Mouse (Mus musculus) midbrain, embryonic 11.5 days (tissue): ENCODE results near the gene Gramd1b. TPM values are rescaled to one million over a fixed set of nuclear protein-coding genes. Genes with fewer than 3 reads are reported as not detected.
"Not testable (repeated sequence)": the region's sequence is repeated elsewhere in the genome, so short reads cannot be mapped to it uniquely, and the experiment has no call there.

ENCODE experiments used
- ATAC-seq: fragments of 200-750 bp; cut with Nextera tagmentation; 2 replicates; pipeline ENCODE4 v1.8.0; 2017; ENCODE audit warnings: moderate TSS enrichment, moderate library complexity; ENCODE audit not compliant: low FRiP score
- DNase-seq: peaks from one replicate; pipeline ENCODE4 v3.0.0; 2015; ENCODE audit warnings: low spot score; ENCODE audit errors: missing footprints
- H3K27ac ChIP-seq: fragments of 300-500 bp; sonication (generic); 2 replicates; pipeline ENCODE4 v1.5.1; 2014; ENCODE audit warnings: low read depth, low read length
- H3K27me3 ChIP-seq: fragments of 300-500 bp; sonication (generic); 2 replicates; pipeline ENCODE4 v1.6.1; 2014; ENCODE audit warnings: mild to moderate bottlenecking, low read length, moderate library complexity, mixed read lengths; ENCODE audit not compliant: control insufficient read depth, insufficient read depth
- H3K36me3 ChIP-seq: fragments of 300-500 bp; sonication (generic); 2 replicates; pipeline ENCODE4 v1.6.1; 2014; ENCODE audit warnings: mild to moderate bottlenecking, low read length, moderate library complexity, mixed read lengths; ENCODE audit not compliant: control insufficient read depth, insufficient read depth
- H3K4me1 ChIP-seq: fragments of 300-500 bp; sonication (generic); 2 replicates; pipeline ENCODE4 v1.6.1; 2014; ENCODE audit warnings: low read length; ENCODE audit not compliant: control insufficient read depth, insufficient read depth
- H3K4me2 ChIP-seq: fragments of 300-500 bp; sonication (generic); 2 replicates; pipeline ENCODE4 v1.6.1; 2014; ENCODE audit warnings: mild to moderate bottlenecking, moderate library complexity
- H3K4me3 ChIP-seq: fragments of 300-500 bp; sonication (generic); 2 replicates; pipeline ENCODE4 v1.5.1; 2014; ENCODE audit warnings: low read depth, low read length
- H3K9ac ChIP-seq: fragments of 300-500 bp; sonication (generic); 2 replicates; pipeline ENCODE4 v1.6.1; 2014; ENCODE audit warnings: low read length
- H3K9me3 ChIP-seq: fragments of 300-500 bp; sonication (generic); 2 replicates; pipeline ENCODE4 v1.6.1; 2016; ENCODE audit warnings: low read length; ENCODE audit not compliant: control insufficient read depth
- whole genome bisulfite sequencing: fragments of 180-500 bp; shearing (Covaris S2); extraction: QIAGEN DNeasy Blood & Tissue Kit; methylation state at CpG from one replicate; pipeline ENCODE4 v1.1.7; 2014; 5-methylcytosine and 5-hydroxymethylcytosine counted together
- polyA plus RNA-seq: library from polyadenylated mRNA; unstranded; fragments of >200 nt; fragmentation: Nextera tagmentation; extraction: Ambion mirVana; gene quantifications from 2 replicates; pipeline ENCODE4 v1.2.1, GENCODE M21; 2014

The Gramd1b gene
- polyA plus RNA-seq, 1 experiment from 2014 or later, result 2.5 TPM

DNA sequence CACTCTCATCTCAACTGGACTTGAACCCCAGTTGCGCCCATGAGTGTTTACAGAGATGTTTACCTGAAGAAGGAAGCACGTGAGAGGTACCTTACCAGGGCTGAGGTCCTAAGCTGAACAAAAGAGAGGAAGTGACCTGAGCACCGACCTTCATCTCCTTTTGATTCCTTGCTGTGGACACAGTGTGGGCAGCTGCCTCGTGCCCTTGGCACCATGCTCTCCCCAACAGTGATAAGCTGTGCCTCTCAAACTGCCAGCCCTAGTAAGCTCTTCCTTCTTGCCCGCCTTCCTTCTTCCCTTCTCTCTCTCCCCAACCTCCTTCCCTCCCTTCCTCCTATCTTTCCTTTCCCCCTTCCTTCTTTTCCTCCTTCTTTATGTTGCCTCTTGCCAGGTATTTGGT, 26.3 kb downstream of the Gramd1b start:
- no peak for ATAC-seq
- no peaks in the 10 kb centered on the region for H3K4me1 ChIP-seq

DNA sequence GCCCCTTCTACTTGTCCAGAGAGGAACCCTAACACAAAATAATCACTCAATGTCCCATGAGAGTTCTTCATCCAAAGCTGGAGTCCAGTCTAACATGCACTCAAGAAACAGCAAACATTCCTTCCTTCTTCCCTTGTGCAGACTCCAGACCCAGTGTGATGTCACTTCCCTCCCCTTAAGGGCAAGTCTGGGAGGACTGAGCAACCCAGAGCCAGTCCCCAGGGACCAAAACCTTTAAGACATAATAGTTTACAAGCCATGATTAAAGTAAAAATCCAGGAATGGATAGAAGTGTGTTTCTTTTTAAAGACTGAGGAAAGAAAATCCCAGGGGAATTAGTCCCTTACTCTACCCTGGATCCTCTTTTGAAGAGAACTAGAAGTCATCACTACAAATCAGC, 30.5 kb downstream of the Gramd1b start:
- no peak for ATAC-seq
- Histone ChIP-seq H3K4me2 (no peak overlapping the region), H3K9me3 (no peaks in the 10 kb centered on the region), H3K36me3 (no peaks in the 10 kb centered on the region), H3K27ac (no peak overlapping the region), H3K4me1 (no peaks in the 10 kb centered on the region), H3K27me3 (no peaks in the 10 kb centered on the region), H3K4me3 (no peak overlapping the region), H3K9ac (no peak overlapping the region)
- no peak for DNase-seq

More for the DNA sequence above, 26.3 kb downstream of the Gramd1b start:
- Histone ChIP-seq H3K27ac (no peak overlapping the region), H3K4me2 (no peak overlapping the region), H3K9ac (no peak overlapping the region), H3K36me3 (no peaks in the 10 kb centered on the region), H3K4me3 (no peak overlapping the region), H3K9me3 (no peaks in the 10 kb centered on the region), H3K27me3 (no peaks in the 10 kb centered on the region)
- WGBS, result 81% methylated on average over 5 of the region's 5 CpGs
- DNase-seq, result no peak

DNA sequence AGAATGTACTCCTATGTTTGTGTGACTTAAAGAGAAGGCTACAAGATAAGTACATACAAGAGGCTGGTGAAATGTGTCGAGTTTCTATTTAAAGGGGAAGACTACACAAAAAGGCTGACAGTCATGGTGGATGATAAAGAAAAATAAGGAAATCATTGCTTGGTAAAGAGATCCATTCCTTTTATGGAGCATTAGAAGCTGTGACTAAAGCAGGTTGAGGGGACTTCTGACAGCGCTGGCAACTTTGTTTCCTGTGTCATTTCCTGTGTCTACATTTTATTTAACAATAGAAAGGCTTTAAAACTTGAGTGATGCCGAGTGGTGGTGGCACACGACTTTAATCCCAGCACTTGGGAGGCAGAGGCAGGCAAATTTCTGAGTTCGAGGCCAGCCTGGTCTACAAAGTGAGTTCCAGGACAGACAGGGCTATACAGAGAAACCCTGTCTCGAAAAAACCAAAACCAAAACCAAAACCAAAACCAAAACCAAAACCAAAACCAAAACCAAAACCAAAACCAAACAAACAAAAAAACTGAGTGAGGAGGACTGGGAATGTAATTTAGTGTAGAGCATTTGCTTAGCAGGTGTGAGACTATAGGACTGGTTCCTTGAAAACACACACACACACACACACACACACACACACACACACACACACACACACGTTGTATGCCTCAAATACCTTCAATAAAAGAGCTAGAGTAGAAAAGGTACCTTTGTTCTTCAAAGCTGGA, 48.7 kb downstream of the Gramd1b start:
- not testable (repeated sequence) for H3K27me3 ChIP-seq, ATAC-seq, H3K4me2 ChIP-seq, H3K27ac ChIP-seq, H3K4me3 ChIP-seq, H3K36me3 ChIP-seq, H3K4me1 ChIP-seq, H3K9me3 ChIP-seq, H3K9ac ChIP-seq
- peak; percentile 49 for DNase-seq
- WGBS, result 72% methylated on average over 7 of the region's 7 CpGs

DNA sequence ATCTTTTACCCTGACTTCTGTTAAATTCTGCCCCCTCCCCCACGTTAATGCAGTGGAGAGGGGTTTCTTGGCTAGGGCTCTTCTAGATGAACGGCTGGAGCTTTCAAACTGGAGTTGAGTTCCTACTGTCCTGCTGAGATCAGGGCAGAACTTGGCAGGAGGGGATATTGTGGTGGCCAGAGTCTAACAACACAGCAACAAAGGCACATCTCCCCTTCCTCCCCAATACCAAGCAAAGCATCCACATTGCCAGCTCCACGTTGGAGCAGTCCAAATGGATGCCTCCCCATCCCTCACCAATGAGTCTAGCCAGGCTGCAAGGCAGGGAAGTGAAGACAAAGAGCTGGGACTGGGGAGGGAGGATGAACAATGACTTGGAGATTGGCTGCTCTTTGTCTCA, 49.9 kb downstream of the Gramd1b start:
- Histone ChIP-seq H3K4me1 (no peaks in the 10 kb centered on the region), H3K9me3 (no peaks in the 10 kb centered on the region), H3K27me3 (no peaks in the 10 kb centered on the region), H3K4me2 (no peak overlapping the region), H3K27ac (no peak overlapping the region), H3K9ac (no peak overlapping the region), H3K36me3 (no peaks in the 10 kb centered on the region), H3K4me3 (no peak overlapping the region)
- DNase-seq, result peak; percentile 17
- ATAC-seq, result no peak
- 65% methylated on average over 3 of the region's 3 CpGs for WGBS

DNA sequence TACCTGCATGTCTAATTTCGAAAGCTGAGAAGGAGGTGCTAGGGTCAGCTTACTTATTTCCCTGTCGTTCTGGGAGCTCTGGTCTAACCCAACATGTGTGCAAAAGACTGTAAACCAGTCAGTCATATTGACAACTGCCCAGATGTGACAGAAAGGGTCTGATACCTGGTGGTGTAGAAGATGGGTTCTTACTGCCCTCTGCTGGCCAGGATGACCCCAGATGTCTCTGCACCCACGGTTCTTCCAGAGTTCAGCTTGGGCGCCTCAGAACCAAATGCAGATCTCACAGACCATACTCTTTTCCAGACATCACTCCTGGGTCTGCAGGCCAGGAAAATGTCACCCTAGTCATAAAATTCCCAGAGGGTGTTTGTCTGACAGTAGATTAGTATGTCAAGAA, 51.9 kb downstream of the Gramd1b start:
- Histone ChIP-seq H3K36me3 (no peaks in the 10 kb centered on the region), H3K9ac (no peak overlapping the region), H3K27ac (no peak overlapping the region), H3K4me1 (no peaks in the 10 kb centered on the region), H3K4me3 (no peak overlapping the region), H3K27me3 (no peaks in the 10 kb centered on the region), H3K9me3 (no peaks in the 10 kb centered on the region), H3K4me2 (no peak overlapping the region)
- ATAC-seq, result no peak
- DNase-seq, result peak; percentile 90
- WGBS, result 49% methylated on average over 4 of the region's 4 CpGs

DNA sequence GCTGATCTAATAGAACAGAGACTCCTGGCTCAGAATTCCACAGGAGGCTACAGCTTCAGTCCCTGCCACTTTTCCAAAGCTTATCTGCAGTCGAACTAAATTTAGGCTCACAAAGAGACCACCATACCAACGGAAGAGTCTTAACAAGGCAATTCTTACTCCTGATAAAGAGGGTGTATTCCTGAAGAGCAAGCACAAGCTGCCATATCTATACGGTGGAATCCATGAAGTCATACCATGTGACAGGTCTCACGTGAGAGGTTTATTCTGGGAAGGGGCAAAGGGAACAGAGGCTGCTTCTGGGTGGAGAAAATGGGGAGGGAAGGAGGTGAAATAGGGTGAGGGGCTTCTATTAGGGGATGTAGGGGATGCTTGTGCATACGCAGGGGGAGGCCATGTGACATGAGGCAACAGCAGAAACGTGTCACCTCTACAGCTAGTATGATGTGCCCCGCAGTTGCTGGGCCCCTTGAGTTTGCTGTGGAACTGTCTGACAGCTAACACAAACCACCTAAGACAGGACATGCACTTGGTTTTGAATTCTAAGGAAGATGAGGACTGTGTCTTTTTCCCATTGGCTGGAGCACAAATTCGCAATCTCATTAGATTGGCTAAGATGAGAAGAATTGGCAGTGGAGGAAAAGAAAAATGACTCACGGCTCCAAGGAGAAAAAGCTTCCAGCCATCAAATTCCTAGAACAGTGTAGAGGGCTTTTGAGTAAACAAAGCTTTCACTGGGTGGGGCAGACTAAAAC, 52.9 kb downstream of the Gramd1b start:
- WGBS, result 88% methylated on average over 9 of the region's 9 CpGs
- no peak for ATAC-seq
- Histone ChIP-seq H3K9me3 (no peaks in the 10 kb centered on the region), H3K27me3 (no peaks in the 10 kb centered on the region), H3K27ac (no peak overlapping the region), H3K9ac (no peak overlapping the region), H3K4me2 (no peak overlapping the region), H3K36me3 (no peaks in the 10 kb centered on the region), H3K4me3 (no peak overlapping the region), H3K4me1 (no peaks in the 10 kb centered on the region)
- DNase-seq, result peak; percentile 21

DNA sequence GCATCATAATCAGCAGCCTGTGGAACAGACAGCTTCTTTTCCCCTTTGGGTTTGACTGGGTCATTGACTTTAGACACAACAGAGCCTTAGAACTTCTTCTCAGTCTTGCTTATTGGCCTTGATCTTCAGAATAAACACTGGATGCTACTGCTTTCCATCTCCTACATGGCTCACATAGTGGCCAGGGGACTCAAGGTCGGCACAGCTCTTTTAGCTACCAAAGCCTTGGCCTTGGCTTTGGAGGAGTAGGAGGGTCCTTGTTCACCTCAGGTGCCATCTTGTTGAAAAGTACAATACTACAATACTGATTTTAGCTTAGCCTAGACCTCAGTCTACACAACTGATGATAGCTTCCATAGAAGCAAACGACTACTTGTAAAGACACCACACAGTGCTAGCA, 53.6 kb downstream of the Gramd1b start:
- Histone ChIP-seq H3K9ac (no peak overlapping the region), H3K27ac (no peak overlapping the region), H3K36me3 (no peaks in the 10 kb centered on the region), H3K4me1 (no peaks in the 10 kb centered on the region), H3K4me2 (no peak overlapping the region), H3K9me3 (no peaks in the 10 kb centered on the region), H3K27me3 (no peaks in the 10 kb centered on the region), H3K4me3 (no peak overlapping the region)
- ATAC-seq (no peak), DNase-seq (no peak)
- WGBS, result 88% methylated on average over 2 of the region's 2 CpGs

DNA sequence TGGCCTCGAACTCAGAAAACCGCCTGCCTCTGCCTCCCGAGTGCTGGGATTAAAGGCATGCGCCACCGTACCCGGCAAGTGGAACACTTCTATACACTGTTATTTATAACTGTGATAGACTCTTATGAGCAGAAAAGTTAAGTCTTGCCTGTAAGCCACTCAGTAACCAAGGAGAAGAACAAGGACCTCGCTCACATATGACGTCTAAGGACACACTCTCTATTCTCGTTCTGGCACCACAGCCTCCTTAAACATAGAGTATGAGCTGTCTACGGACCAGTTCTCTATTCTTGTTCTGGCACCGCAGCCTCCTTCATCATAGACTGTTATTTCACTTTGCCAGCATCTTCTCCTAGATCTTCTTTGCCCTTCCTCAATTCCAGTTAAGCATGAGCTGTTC, 55.1 kb downstream of the Gramd1b start:
- no peak for ATAC-seq
- 89% methylated on average over 11 of the region's 11 CpGs for WGBS

DNA sequence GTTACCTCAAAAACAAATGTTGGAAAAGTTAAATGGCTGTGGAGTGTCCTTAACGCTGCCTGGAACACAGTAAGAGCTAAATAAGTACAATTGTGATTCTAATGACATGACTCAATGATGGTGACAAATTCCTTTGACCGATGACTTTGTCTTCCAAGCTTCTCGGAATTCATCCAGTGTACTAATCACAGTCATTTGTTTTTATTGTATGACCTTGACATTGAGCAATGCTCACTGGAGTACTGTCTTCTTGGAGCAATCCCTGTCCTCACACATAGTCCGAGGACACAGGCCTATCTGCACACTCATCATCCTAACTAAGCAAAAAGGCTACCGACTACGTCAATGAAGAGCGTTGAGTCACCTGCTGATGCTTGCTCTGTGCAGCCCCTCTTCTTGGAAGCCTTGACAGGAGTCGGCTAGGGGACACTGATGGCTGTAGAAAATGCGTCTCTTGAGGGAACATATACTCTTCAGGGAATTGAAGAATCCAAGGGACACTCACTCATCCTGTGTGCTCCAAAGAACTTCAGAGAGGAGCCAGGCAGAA, 58.1 kb downstream of the Gramd1b start:
- no peak overlapping the region for H3K9ac ChIP-seq
- no peak for DNase-seq
- H3K4me3 ChIP-seq, result no peak overlapping the region
- no peak overlapping the region for H3K27ac ChIP-seq
- no peaks in the 10 kb centered on the region for H3K9me3 ChIP-seq
- ATAC-seq, result no peak
- H3K4me1 ChIP-seq, result no peaks in the 10 kb centered on the region
- no peak overlapping the region for H3K4me2 ChIP-seq
- no peaks in the 10 kb centered on the region for H3K36me3 ChIP-seq
- H3K27me3 ChIP-seq, result no peaks in the 10 kb centered on the region
- 88% methylated on average over 9 of the region's 9 CpGs for WGBS

More for the DNA sequence above, 55.1 kb downstream of the Gramd1b start:
- H3K9me3 ChIP-seq, result no peaks in the 10 kb centered on the region
- no peak overlapping the region for H3K4me2 ChIP-seq
- H3K4me3 ChIP-seq, result no peak overlapping the region
- no peak for DNase-seq
- no peak overlapping the region for H3K27ac ChIP-seq
- H3K27me3 ChIP-seq, result no peaks in the 10 kb centered on the region
- H3K9ac ChIP-seq, result no peak overlapping the region
- no peaks in the 10 kb centered on the region for H3K36me3 ChIP-seq
- H3K4me1 ChIP-seq, result no peaks in the 10 kb centered on the region
